Mouse (Mus musculus): ENCODE results near the gene Ddah1. TPM values are rescaled to one million over a fixed set of nuclear protein-coding genes. Genes with fewer than 3 reads are reported as not detected.
"Not testable (repeated sequence)": the region's sequence is repeated elsewhere in the genome, so short reads cannot be mapped to it uniquely, and the experiment has no call there.

Ddah1 gene
- polyA plus RNA-seq, 1 experiment = not detected

- Histone ChIP-seq H3K27me3 (replicated peaks) (no peaks in the 10 kb centered on the region), H3K36me3 (replicated peaks; ENCODE audit: low read length) (no peaks in the 10 kb centered on the region), H3K4me3 (replicated peaks) (no peak overlapping the region), H3K9me3 (peaks cover 34% of the 10 kb centered on the region), H3K4me1 (peaks cover 14% of the 10 kb centered on the region)
- no peak for TF ChIP-seq GATA1 (IDR thresholded peaks at IDR 0.05; ENCODE audit: borderline replicate concordance, low read length)
- no peak for TF ChIP-seq FLI1 (IDR thresholded peaks at IDR 0.05; ENCODE audit: low read length)
These were observed 114.2 kb downstream of the Ddah1 start for GRCm38 (mm10) chr3:145872680-145873079.

- TF ChIP-seq GATA1 (IDR thresholded peaks at IDR 0.05; ENCODE audit: borderline replicate concordance, low read length) (no peak), FLI1 (IDR thresholded peaks at IDR 0.05; ENCODE audit: low read length) (no peak)
These were observed 114.8 kb downstream of the Ddah1 start for GRCm38 (mm10) chr3:145873271-145873670.

DNA sequence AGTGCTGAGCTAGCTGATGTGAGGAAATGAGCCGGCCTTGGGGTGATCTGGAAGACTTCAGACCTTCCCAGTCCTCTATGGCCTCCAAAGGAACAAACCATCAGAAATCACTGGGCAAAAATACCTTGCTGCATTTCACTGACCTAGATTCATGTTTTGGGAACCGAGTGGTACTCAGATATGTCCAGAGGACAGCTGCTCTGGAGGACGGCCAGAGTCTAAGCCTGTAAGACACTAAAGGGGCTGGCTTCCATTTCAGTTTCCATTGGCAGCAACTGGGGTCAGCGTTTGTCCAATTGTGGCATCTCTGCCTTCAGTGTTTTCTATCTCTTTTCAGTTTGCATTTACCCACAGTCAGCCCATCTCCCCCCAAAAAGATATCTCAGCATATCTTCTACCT, 115.7 kb downstream of the Ddah1 start:
- Histone ChIP-seq H3K4me1 (peaks cover 14% of the 10 kb centered on the region), H3K4me3 (replicated peaks) (no peak overlapping the region), H3K9me3 (peaks cover 36% of the 10 kb centered on the region), H3K27me3 (replicated peaks) (no peaks in the 10 kb centered on the region), H3K36me3 (replicated peaks; ENCODE audit: low read length) (no peaks in the 10 kb centered on the region)
- TF ChIP-seq FLI1 (IDR thresholded peaks at IDR 0.05; ENCODE audit: low read length) = no peak
- no peak for TF ChIP-seq GATA1 (IDR thresholded peaks at IDR 0.05; ENCODE audit: borderline replicate concordance, low read length)

More at GRCm38 (mm10) chr3:145873271-145873670, 114.8 kb downstream of the Ddah1 start:
- peaks cover 36% of the 10 kb centered on the region for H3K9me3 ChIP-seq
- no peak overlapping the region for H3K4me3 ChIP-seq (replicated peaks)
- peaks cover 14% of the 10 kb centered on the region for H3K4me1 ChIP-seq
- no peaks in the 10 kb centered on the region for H3K36me3 ChIP-seq (replicated peaks; ENCODE audit: low read length)
- no peaks in the 10 kb centered on the region for H3K27me3 ChIP-seq (replicated peaks)

DNA sequence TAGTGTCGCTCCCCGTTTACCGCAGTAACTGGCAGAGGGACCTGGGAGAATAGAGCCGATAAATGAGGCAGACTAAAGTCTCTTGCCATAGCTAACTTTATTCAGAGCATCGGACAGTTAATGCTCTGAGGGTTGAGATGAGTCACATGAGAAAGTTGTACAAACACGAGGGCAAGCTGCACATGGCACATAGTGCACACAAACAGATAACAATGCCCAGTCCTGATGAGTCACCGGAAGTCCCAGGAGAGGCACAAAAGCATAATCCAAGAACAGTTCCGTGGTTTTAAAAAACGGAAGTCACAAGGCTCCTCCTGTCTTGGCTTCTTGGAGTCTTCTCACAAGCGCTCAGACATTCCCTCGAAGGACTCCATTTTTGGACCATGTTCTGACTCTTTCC, 117.6 kb downstream of the Ddah1 start:
- TF ChIP-seq FLI1 (IDR thresholded peaks at IDR 0.05; ENCODE audit: low read length) (no peak), GATA1 (IDR thresholded peaks at IDR 0.05; ENCODE audit: borderline replicate concordance, low read length) (no peak)
- Histone ChIP-seq H3K4me1 (peaks cover 14% of the 10 kb centered on the region), H3K27me3 (replicated peaks) (no peaks in the 10 kb centered on the region), H3K4me3 (replicated peaks) (no peak overlapping the region), H3K9me3 (peaks cover 36% of the 10 kb centered on the region), H3K36me3 (replicated peaks; ENCODE audit: low read length) (no peaks in the 10 kb centered on the region)

DNA sequence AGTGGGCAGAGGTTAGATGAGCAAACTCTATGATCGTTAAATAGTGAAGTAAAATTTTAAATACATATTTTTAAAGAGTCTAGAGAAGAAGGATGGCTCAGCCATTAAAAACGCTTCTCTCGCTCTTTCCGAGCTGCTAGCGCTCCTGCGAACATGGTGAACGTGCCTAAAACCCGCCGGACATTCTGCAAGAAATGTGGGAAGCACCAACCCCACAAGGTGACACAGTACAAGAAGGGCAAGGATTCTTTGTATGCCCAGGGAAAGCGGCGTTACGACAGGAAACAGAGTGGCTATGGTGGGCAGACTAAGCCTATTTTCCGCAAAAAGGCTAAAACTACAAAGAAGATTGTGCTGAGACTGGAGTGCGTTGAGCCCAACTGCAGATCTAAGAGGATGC, 120.4 kb downstream of the Ddah1 start:
- peaks cover 36% of the 10 kb centered on the region for H3K9me3 ChIP-seq
- not testable (repeated sequence) for H3K4me3 ChIP-seq (replicated peaks); H3K27me3 ChIP-seq (replicated peaks); H3K4me1 ChIP-seq; H3K36me3 ChIP-seq (replicated peaks; ENCODE audit: low read length)

DNA sequence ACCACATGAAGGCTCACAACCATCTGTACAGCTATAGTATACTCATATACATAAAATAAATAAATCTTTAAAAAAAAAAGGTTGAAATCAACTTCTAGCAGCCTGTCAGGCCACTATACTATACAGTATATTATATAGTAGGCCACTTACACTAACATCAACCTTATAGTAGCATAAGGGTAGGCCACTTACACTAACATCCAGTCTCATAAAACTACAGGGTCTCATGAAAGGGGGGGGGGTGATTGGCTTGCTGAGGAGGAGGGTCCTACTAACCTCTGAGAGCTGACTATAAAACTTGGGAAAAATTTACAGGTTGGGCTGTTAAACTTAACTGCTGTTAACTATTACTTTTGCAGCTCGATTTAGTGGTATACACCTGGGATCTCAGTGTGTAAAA, 121.9 kb downstream of the Ddah1 start:
- Histone ChIP-seq H3K9me3 (peaks cover 22% of the 10 kb centered on the region), H3K4me1 (peaks cover 9% of the 10 kb centered on the region), H3K27me3 (replicated peaks) (no peaks in the 10 kb centered on the region), H3K36me3 (replicated peaks; ENCODE audit: low read length) (no peaks in the 10 kb centered on the region), H3K4me3 (replicated peaks) (no peak overlapping the region)
- TF ChIP-seq GATA1 (IDR thresholded peaks at IDR 0.05; ENCODE audit: borderline replicate concordance, low read length) = no peak
- TF ChIP-seq FLI1 (IDR thresholded peaks at IDR 0.05; ENCODE audit: low read length) = no peak

GRCm38 (mm10) chr3:145882076-145882874, 123.8 kb downstream of the Ddah1 start:
- Histone ChIP-seq H3K4me3 (replicated peaks) (no peak overlapping the region), H3K9me3 (peaks cover 7% of the 10 kb centered on the region), H3K27me3 (replicated peaks) (no peaks in the 10 kb centered on the region), H3K4me1 (no peaks in the 10 kb centered on the region), H3K36me3 (replicated peaks; ENCODE audit: low read length) (no peaks in the 10 kb centered on the region)
- TF ChIP-seq FLI1 (IDR thresholded peaks at IDR 0.05; ENCODE audit: low read length) = no peak
- no peak for TF ChIP-seq GATA1 (IDR thresholded peaks at IDR 0.05; ENCODE audit: borderline replicate concordance, low read length)

DNA sequence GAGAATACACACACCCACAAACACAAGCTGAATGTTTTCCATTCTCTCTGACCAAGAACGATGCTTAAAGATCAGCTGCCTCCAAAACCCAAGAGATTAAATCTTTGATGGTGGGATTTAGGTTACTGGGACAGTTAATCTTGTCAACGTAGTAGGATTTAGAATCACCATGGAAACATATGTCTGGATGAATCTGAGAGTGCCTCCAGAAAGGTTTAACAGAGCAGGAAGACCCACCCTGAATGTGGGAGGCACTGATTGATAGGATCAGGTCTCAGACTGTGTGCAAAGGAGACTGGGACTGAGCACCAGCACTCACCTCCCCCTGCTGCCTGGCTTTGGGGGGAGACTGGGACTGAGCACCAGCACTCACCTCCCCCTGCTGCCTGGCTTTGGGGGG, 124.8 kb downstream of the Ddah1 start:
- H3K27me3 ChIP-seq (replicated peaks) = no peaks in the 10 kb centered on the region
- TF ChIP-seq FLI1 (IDR thresholded peaks at IDR 0.05; ENCODE audit: low read length) (no peak), GATA1 (IDR thresholded peaks at IDR 0.05; ENCODE audit: borderline replicate concordance, low read length) (no peak)
- no peaks in the 10 kb centered on the region for H3K36me3 ChIP-seq (replicated peaks; ENCODE audit: low read length)
- H3K9me3 ChIP-seq = peaks cover 6% of the 10 kb centered on the region
- H3K4me1 ChIP-seq = peaks cover 4% of the 10 kb centered on the region; the same call in 1 of the 2 replicates
- no peak overlapping the region for H3K4me3 ChIP-seq (replicated peaks)

- no peak for TF ChIP-seq GATA1 (IDR thresholded peaks at IDR 0.05; ENCODE audit: borderline replicate concordance, low read length)
- no peak for TF ChIP-seq FLI1 (IDR thresholded peaks at IDR 0.05; ENCODE audit: low read length)
- Histone ChIP-seq H3K27me3 (replicated peaks) (no peaks in the 10 kb centered on the region), H3K9me3 (peaks cover 5% of the 10 kb centered on the region), H3K4me3 (replicated peaks) (no peak overlapping the region), H3K36me3 (replicated peaks; ENCODE audit: low read length) (no peaks in the 10 kb centered on the region), H3K4me1 (peaks cover 4% of the 10 kb centered on the region; the same call in 1 of the 2 replicates)
These were observed 126.9 kb downstream of the Ddah1 start for GRCm38 (mm10) chr3:145885376-145885775.

GRCm38 (mm10) chr3:145885851-145886464, 127.5 kb downstream of the Ddah1 start:
- H3K9me3 ChIP-seq = peaks cover 5% of the 10 kb centered on the region
- TF ChIP-seq FLI1 (IDR thresholded peaks at IDR 0.05; ENCODE audit: low read length) (no peak), GATA1 (IDR thresholded peaks at IDR 0.05; ENCODE audit: borderline replicate concordance, low read length) (no peak)
- no peaks in the 10 kb centered on the region for H3K36me3 ChIP-seq (replicated peaks; ENCODE audit: low read length)
- no peak overlapping the region for H3K4me3 ChIP-seq (replicated peaks)
- H3K27me3 ChIP-seq (replicated peaks) = peaks cover 2% of the 10 kb centered on the region
- peaks cover 4% of the 10 kb centered on the region; the same call in 1 of the 2 replicates for H3K4me1 ChIP-seq

All from megakaryocyte, embryonic 14.5 days (primary cell).